Mouse (Mus musculus): ENCODE measurements around the gene Snrpb2. TPM values are rescaled to one million over a fixed set of nuclear protein-coding genes. Genes with fewer than 3 reads are reported as not detected.

Snrpb2 gene
- polyA plus RNA-seq, 1 experiment from 2014 or later, result 56.9 TPM

DNA sequence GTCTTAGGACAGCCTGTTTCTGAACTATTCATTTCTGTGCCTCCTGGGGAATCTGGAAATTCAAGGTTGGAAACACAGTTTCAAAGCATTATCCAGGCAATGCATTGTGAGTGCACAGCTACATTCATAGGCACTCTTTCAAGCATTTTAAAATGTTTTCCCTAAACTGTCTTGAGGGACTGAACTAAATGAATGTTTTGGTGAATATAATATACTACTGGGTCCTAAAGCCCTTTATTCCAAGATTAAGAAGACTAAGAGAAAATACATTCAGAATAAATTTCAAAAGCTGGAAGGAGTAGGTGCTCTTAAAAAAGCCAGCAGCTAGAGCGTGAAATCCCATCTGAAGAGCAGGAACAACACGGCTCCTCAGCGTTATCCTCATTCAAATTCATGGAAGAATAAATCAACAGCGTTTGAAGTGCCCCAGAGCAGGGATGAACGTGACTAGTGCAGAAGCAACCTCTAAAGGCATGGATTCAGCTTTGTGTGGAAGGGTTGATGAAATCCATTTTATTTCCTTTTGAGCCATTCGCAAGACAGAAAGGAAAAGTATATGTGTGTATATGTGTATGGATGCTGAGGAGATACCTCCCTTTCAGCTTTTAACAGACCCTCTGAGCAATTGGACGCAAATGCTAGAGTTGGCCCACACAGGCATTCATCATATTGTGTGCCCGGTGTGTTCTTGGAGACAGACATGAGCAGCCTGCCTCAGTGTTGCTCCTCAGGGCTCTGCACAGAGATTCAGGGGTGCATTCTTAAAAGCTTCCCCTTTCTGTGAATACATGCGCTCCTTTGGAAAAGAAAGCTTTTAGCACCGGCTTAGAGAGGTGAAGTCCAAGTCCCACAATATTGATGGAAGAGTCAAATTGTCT, 30.2 kb upstream of the Snrpb2 start:
- H3K27ac ChIP-seq, result peak overlapping the region; percentile 56
- H3K36me3 ChIP-seq (replicated peaks; ENCODE audit: control insufficient read depth, insufficient read depth), result no peaks in the 10 kb centered on the region
- 44% methylated on average over 10 of the region's 10 CpGs for WGBS
- H3K27me3 ChIP-seq (ENCODE audit: control insufficient read depth, insufficient read depth, low read length), result no peaks in the 10 kb centered on the region
- DNase-seq (ENCODE audit: low spot score) (peak; percentile 23), ATAC-seq (ENCODE audit: low FRiP score) (peak; percentile 48; the same call in 1 of the 2 replicates)
- no peak overlapping the region for H3K9ac ChIP-seq
- H3K4me2 ChIP-seq (replicated peaks), result no peak overlapping the region
- H3K4me1 ChIP-seq (replicated peaks; ENCODE audit: control insufficient read depth, insufficient read depth, low read length), result no peaks in the 10 kb centered on the region
- no peak overlapping the region for H3K4me3 ChIP-seq (replicated peaks; ENCODE audit: low read length)
- H3K9me3 ChIP-seq (ENCODE audit: control insufficient read depth, low read length), result no peaks in the 10 kb centered on the region

DNA sequence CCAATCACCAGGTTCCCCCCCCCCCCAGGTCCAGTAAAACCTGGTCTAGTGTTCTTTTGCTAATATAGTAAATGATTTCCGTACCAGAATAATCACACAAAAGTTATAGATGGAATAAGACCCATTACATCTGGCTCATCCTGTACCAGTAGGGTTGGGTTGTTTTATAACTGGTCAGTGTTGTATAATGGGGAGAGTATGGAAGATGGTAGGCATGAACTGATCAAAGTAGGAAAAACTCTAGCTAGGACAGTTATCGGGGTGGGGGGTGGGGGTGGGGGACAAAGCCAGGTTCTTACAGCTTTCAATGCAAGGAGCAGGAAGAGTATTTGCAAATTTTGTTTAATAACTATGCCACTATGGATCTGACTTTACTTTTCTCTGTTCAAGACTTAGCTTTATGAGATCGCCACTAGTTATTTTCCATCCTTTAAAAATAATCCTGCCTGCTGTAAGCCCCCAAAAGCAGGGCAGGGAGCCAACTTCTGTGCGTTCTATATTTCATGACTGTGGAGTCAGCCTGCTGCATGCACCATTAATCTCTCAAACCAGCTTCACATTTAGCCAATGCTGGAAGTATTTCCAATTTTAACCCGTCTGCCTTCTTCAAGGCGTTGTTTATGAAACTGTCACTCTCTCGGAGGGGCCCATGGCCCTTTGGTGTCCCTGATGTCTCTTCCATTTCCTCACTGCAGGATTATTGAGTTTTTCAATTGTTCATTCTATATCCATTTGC, 28.3 kb upstream of the Snrpb2 start:
- Histone ChIP-seq H3K27me3 (ENCODE audit: control insufficient read depth, insufficient read depth, low read length) (no peaks in the 10 kb centered on the region), H3K4me1 (replicated peaks; ENCODE audit: control insufficient read depth, insufficient read depth, low read length) (no peaks in the 10 kb centered on the region), H3K4me2 (replicated peaks) (no peak overlapping the region), H3K9ac (no peak overlapping the region), H3K4me3 (replicated peaks; ENCODE audit: low read length) (no peak overlapping the region), H3K9me3 (ENCODE audit: control insufficient read depth, low read length) (no peaks in the 10 kb centered on the region), H3K36me3 (replicated peaks; ENCODE audit: control insufficient read depth, insufficient read depth) (no peaks in the 10 kb centered on the region), H3K27ac (no peak overlapping the region)
- DNase-seq (ENCODE audit: low spot score) (no peak), ATAC-seq (ENCODE audit: low FRiP score) (no peak)
- WGBS, result 67% methylated on average over 7 of the region's 7 CpGs

DNA sequence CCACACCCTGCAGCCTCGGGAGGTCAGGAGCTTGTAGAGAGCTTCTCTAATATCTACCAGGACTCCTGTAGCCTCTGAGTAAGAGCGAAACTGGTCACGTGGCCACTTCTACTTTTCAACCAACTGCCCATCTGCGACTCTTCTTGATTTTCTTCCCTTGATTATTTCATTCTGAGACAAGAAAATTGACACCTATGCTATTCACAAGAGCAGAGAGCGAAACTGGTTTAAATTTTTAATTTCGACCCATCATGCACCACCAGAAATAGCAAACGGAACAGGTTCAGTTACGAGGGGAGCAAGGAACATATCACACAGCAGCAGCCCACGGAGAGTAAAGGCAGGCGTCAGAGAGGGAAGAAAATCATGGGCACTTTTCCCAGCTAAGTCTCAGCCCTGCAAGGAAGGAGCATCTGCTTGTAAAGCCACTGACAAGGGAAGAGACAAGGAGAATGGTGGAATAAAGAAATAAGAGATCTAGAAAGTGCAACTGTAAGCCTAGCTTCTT, 27.7 kb upstream of the Snrpb2 start:
- Histone ChIP-seq H3K4me1 (replicated peaks; ENCODE audit: control insufficient read depth, insufficient read depth, low read length) (no peaks in the 10 kb centered on the region), H3K27me3 (ENCODE audit: control insufficient read depth, insufficient read depth, low read length) (no peaks in the 10 kb centered on the region), H3K9me3 (ENCODE audit: control insufficient read depth, low read length) (no peaks in the 10 kb centered on the region), H3K4me2 (replicated peaks) (no peak overlapping the region), H3K36me3 (replicated peaks; ENCODE audit: control insufficient read depth, insufficient read depth) (no peaks in the 10 kb centered on the region), H3K4me3 (replicated peaks; ENCODE audit: low read length) (no peak overlapping the region), H3K27ac (no peak overlapping the region), H3K9ac (no peak overlapping the region)
- WGBS, result 75% methylated on average over 10 of the region's 10 CpGs
- no peak for ATAC-seq (ENCODE audit: low FRiP score)
- DNase-seq (ENCODE audit: low spot score), result no peak

DNA sequence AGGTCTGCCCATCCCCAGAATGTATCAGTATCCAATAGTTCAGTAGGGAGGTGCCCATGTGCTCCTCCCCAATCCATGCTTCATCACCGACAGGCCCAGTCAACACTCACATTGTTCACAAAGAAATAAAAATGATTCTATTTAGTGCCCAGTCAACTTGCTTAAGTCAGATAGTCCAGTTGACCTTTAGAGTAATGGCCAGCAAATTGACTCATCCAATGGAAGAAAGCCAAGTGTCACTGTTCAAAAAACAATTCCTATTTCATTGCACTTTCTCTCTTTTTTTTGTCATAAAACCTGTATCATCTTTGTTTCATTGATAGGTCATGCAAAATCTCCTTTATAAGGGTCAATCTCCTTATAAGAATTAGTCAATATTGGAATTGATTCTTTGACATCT, 21.2 kb upstream of the Snrpb2 start:
- H3K4me2 ChIP-seq (replicated peaks), result no peak overlapping the region
- no peak for ATAC-seq (ENCODE audit: low FRiP score)
- 89% methylated on average over 1 of the region's 1 CpGs for whole genome bisulfite sequencing

DNA sequence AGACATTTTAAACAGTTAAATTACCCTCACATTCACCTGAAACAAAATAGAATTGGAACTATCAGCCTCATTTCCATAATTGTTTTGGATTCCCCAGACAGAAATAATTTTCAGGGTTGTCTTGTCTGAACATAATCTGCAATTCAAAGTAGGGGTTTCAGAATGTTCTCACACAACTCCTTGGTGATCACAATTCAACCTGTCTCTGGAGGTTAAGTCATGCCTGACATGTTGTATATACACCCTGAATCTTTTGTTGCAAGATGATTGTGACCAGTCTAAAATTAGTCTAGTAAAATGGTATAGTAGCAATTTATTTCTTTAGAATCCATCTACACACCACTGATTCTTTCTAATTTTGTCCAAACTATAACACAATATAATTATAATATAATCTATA, 7.6 kb upstream of the Snrpb2 start:
- H3K27me3 ChIP-seq (ENCODE audit: control insufficient read depth, insufficient read depth, low read length), result no peaks in the 10 kb centered on the region; the same call in 1 of the 2 replicates
- H3K9me3 ChIP-seq (ENCODE audit: control insufficient read depth, low read length), result no peaks in the 10 kb centered on the region
- no peak for DNase-seq (ENCODE audit: low spot score)
- H3K9ac ChIP-seq, result no peak overlapping the region
- no peaks in the 10 kb centered on the region for H3K4me1 ChIP-seq (replicated peaks; ENCODE audit: control insufficient read depth, insufficient read depth, low read length)
- H3K36me3 ChIP-seq (replicated peaks; ENCODE audit: control insufficient read depth, insufficient read depth), result no peaks in the 10 kb centered on the region
- H3K4me3 ChIP-seq (replicated peaks; ENCODE audit: low read length), result no peak overlapping the region
- no peak for ATAC-seq (ENCODE audit: low FRiP score)
- no peak overlapping the region for H3K27ac ChIP-seq
- H3K4me2 ChIP-seq (replicated peaks), result no peak overlapping the region

More for the DNA sequence above, 21.2 kb upstream of the Snrpb2 start:
- Histone ChIP-seq H3K27me3 (ENCODE audit: control insufficient read depth, insufficient read depth, low read length) (no peaks in the 10 kb centered on the region), H3K4me1 (replicated peaks; ENCODE audit: control insufficient read depth, insufficient read depth, low read length) (no peaks in the 10 kb centered on the region), H3K9ac (no peak overlapping the region), H3K27ac (no peak overlapping the region), H3K4me3 (replicated peaks; ENCODE audit: low read length) (no peak overlapping the region), H3K9me3 (ENCODE audit: control insufficient read depth, low read length) (no peaks in the 10 kb centered on the region), H3K36me3 (replicated peaks; ENCODE audit: control insufficient read depth, insufficient read depth) (no peaks in the 10 kb centered on the region)
- no peak for DNase-seq (ENCODE audit: low spot score)

DNA sequence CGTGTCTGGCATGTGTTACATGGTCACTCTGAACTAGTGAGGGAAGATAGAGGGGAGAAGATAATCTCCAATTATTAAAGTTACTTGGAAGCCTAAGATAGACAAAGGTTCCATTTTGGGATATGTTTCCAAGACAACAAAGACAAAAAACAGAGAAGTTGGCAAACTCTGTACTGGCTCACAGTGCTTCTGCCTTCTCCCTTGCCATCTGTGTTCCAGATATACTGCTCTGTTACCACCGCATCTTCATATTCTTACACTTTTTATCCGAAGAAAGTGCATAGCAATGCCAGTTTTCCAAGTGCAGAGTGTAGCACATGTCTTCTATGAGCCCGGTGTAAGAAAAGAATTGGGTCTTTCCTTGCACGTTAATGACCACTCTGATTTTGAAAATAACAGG, 6.1 kb upstream of the Snrpb2 start:
- Histone ChIP-seq H3K4me2 (replicated peaks) (no peak overlapping the region), H3K4me1 (replicated peaks; ENCODE audit: control insufficient read depth, insufficient read depth, low read length) (no peaks in the 10 kb centered on the region), H3K27ac (no peak overlapping the region), H3K4me3 (replicated peaks; ENCODE audit: low read length) (no peak overlapping the region), H3K36me3 (replicated peaks; ENCODE audit: control insufficient read depth, insufficient read depth) (no peaks in the 10 kb centered on the region), H3K9me3 (ENCODE audit: control insufficient read depth, low read length) (no peaks in the 10 kb centered on the region), H3K9ac (no peak overlapping the region), H3K27me3 (ENCODE audit: control insufficient read depth, insufficient read depth, low read length) (no peaks in the 10 kb centered on the region; the same call in 1 of the 2 replicates)
- DNase-seq (ENCODE audit: low spot score) (no peak), ATAC-seq (ENCODE audit: low FRiP score) (no peak)
- WGBS, result 81% methylated on average over 5 of the region's 5 CpGs

DNA sequence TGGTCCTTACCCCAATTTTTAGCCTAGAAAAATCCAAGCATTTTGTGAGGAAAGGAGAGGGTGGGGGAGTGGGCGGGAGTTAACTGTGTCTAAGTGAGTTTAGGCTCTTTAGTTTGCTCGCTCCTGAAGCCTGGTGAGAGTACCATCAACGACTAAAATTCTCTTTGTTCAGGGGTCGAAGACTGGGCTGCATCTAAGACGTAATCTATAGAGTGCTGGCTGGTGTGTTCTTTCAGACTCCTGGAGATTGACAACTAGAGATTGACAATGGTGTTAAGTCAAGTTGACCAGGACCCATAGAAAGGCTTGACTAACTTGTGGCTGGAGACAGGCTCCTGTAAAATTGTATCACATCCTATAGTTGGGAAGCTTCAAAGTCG, 417 bp upstream of the Snrpb2 start:
- DNase-seq (ENCODE audit: low spot score), result no peak
- Histone ChIP-seq H3K4me2 (replicated peaks) (peak overlapping the region; percentile 65), H3K4me3 (replicated peaks; ENCODE audit: low read length) (peak overlapping the region; percentile 93), H3K9me3 (ENCODE audit: control insufficient read depth, low read length) (no peaks in the 10 kb centered on the region), H3K4me1 (replicated peaks; ENCODE audit: control insufficient read depth, insufficient read depth, low read length) (peaks cover 6% of the 10 kb centered on the region), H3K27me3 (ENCODE audit: control insufficient read depth, insufficient read depth, low read length) (no peaks in the 10 kb centered on the region; the same call in 1 of the 2 replicates), H3K27ac (no peak overlapping the region), H3K9ac (peak overlapping the region; percentile 88; the same call in 1 of the 2 replicates), H3K36me3 (replicated peaks; ENCODE audit: control insufficient read depth, insufficient read depth) (peaks cover 24% of the 10 kb centered on the region)
- ATAC-seq (ENCODE audit: low FRiP score), result no peak; the same call in 1 of the 2 replicates
- 43% methylated on average over 6 of the region's 6 CpGs for WGBS

DNA sequence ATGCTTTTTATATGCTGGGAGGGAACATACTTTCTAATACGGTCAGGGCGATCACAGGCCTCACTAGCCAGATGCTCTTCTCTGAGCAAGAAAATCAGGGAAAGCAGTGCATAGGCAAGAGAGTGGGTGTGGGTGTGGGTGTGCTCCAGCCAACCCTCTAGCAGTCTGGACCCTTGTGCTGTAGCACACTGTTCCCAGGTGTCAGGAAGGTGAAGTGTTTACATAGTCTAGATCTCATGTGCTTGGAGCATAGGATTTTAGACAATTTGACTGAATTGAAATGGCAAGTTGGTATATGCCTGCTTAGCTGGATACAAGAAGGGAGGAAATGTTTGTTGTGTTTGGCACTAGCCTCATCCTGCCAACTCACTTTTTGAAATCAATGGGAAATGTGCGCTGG, 3.1 kb downstream of the Snrpb2 start:
- DNase-seq (ENCODE audit: low spot score) (no peak), ATAC-seq (ENCODE audit: low FRiP score) (no peak)
- no peak overlapping the region for H3K4me2 ChIP-seq (replicated peaks)
- H3K9me3 ChIP-seq (ENCODE audit: control insufficient read depth, low read length), result no peaks in the 10 kb centered on the region
- peaks cover 49% of the 10 kb centered on the region for H3K36me3 ChIP-seq (replicated peaks; ENCODE audit: control insufficient read depth, insufficient read depth)
- H3K4me3 ChIP-seq (replicated peaks; ENCODE audit: low read length), result no peak overlapping the region
- WGBS, result 97% methylated on average over 3 of the region's 3 CpGs
- H3K4me1 ChIP-seq (replicated peaks; ENCODE audit: control insufficient read depth, insufficient read depth, low read length), result peaks cover 6% of the 10 kb centered on the region
- H3K27ac ChIP-seq, result no peak overlapping the region
- no peaks in the 10 kb centered on the region for H3K27me3 ChIP-seq (ENCODE audit: control insufficient read depth, insufficient read depth, low read length)
- no peak overlapping the region for H3K9ac ChIP-seq

DNA sequence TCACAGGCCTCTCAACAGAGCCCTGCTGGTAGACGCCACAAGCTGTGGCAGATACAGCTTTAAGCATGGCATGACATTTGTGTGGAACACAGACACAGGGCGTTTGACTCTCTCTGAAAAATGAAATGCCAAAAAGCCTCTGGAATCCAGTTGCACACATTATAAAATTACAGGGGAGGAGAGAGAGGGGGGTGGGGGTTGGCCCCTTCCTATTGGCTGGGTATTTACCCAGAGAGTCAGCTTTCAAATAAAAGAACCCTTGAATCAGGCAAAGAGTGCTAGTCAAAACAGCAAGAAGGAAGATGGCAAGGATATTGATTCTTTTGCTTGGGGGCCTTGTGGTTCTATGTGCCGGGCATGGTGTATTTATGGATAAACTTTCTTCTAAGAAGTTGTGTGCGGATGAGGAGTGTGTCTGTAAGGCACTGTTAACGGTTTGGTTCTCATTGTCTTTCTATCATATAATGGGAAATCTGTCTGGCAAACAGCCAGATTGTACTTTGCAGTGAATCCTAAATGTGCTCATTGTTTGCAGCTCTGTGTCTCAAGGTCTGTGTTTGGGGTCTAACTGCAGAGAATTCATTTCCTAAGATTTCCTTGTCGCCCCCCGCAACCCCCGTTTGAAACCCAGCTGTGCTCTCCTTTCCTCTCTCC, 15.5 kb downstream of the Snrpb2 start, which contains the start of gene Otor:
Otor (plus strand) TSS at position 276 of the 654 bp plus-strand sequence.
- 0 out of 2 replicates have a peak, but pooled peaks cover under 1% of the 10 kb centered on the region for H3K36me3 ChIP-seq (replicated peaks; ENCODE audit: control insufficient read depth, insufficient read depth)
- DNase-seq (ENCODE audit: low spot score) (no peak), ATAC-seq (ENCODE audit: low FRiP score) (no peak)
- no peak within 1 kb of the TSS for H3K4me3 ChIP-seq (replicated peaks; ENCODE audit: low read length)
- no peak within 1 kb of the TSS for H3K9ac ChIP-seq
- H3K9me3 ChIP-seq (ENCODE audit: control insufficient read depth, low read length), result no peaks in the 10 kb centered on the region
- no peaks in the 10 kb centered on the region for H3K27me3 ChIP-seq (ENCODE audit: control insufficient read depth, insufficient read depth, low read length)
- 60% methylated on average over 8 of the region's 8 CpGs for WGBS
- no peak within 1 kb of the TSS for H3K4me2 ChIP-seq (replicated peaks)
- no peaks in the 10 kb centered on the region for H3K4me1 ChIP-seq (replicated peaks; ENCODE audit: control insufficient read depth, insufficient read depth, low read length)
- H3K27ac ChIP-seq, result no peak within 1 kb of the TSS
